ENCODE assay signal across 8 mouse cellular contexts in the genomic region with DNA sequence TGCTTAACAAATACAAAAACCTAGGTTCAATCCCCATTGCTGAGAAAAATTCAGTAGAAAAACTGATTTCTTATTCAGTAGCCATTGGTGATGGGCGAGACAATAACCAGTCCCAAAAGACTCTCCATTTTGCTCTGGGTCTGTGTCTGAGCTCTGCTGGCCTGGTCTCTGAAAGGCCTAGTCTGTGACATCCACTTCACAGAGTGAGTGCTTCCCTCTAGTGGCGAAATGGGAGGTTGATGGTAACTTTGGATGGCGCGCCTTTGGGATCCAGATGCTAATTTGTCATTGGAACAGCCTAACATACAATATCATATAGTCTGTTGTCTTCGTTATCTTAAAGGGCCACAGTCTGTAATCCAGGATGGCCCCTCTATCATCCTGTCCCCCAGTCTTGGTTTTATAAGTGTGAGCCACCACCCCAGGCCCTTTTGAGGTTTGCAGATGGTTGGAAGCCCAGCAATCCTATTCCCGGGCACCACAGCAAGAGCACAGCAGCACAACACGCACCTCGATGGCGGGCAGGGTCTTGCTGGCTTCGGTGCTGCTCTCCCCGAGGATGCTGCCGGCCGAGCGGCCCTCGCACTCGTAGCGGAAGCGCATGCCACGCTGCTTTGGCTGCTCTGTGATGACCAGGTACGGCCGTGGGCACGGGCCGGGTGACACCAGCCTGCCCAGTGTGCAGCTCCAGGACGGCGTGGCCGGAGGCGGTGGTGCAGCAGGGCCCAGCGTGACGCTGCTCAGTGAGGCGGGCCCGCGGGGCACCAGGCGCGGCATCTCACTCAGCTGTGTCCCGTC. TPM values are rescaled to one million over a fixed set of nuclear protein-coding genes. Genes with fewer than 3 reads are reported as not detected.
DNase-seq lines count a peak whose midpoint lies in the region; ATAC-seq lines count a peak whose summit lies in the region.

No protein-coding gene starts in this region.

- no peaks in the 10 kb centered on the region for H3K9me3 ChIP-seq in hindbrain, embryonic 16.5 days (ENCODE audit: control insufficient read depth, low read length)

- ATAC-seq in hindbrain, embryonic 16.5 days: peak; percentile 80

- no peak overlapping the region for H3K27ac ChIP-seq in hindbrain, embryonic 16.5 days (ENCODE audit: low read depth, low read length)

- peak overlapping the region; percentile 33 for H3K4me3 ChIP-seq in hindbrain, embryonic 16.5 days (ENCODE audit: low read length)

- peaks cover 6% of the 10 kb centered on the region; the same call in 1 of the 2 replicates for H3K4me1 ChIP-seq in hindbrain, embryonic 16.5 days (ENCODE audit: control insufficient read depth, insufficient read depth, low read depth, low read length)

- H3K27me3 ChIP-seq in hindbrain, embryonic 16.5 days (replicated peaks; ENCODE audit: control insufficient read depth, insufficient read depth, low read length): no peaks in the 10 kb centered on the region

- peak overlapping the region; percentile 66 for H3K9ac ChIP-seq in hindbrain, embryonic 16.5 days (ENCODE audit: low read depth, low read length)

- H3K36me3 ChIP-seq in hindbrain, embryonic 16.5 days (ENCODE audit: control insufficient read depth, insufficient read depth, low read length): no peaks in the 10 kb centered on the region

- peak overlapping the region; percentile 57 for H3K4me2 ChIP-seq in hindbrain, embryonic 16.5 days (ENCODE audit: low read length)

- WGBS in hindbrain, embryonic 16.5 days: 8% methylated on average over 35 of the region's 35 CpGs

- peak; percentile 67 for DNase-seq in WW6 (ENCODE audit: low read depth, low spot score)
- peak; percentile 86 to 89 for DNase-seq in cerebellum, postnatal 10 days
- DNase-seq in frontal cortex, adult 2 months (ENCODE audit: extremely low spot score in 1 of 2, low spot score in 1 of 2): peak; percentile 65 to 90
- DNase-seq in left cerebral cortex, adult 11 months (ENCODE audit: low spot score): peak; percentile 69
- DNase-seq in lung, postnatal 36 days: peak; percentile 92
- peak; percentile 74 for DNase-seq in right cerebral cortex, adult 18-20 months
- DNase-seq in urinary bladder, postnatal 4 days (ENCODE audit: low spot score in 2 of 2): peak; percentile 60 to 76

RNA-seq across cellular contexts. Expression of gene Relb, which starts 10.0 kb away (rescaled TPM):
- 6.1 and 6.5 TPM in 2 replicates for polyA plus RNA-seq in frontal cortex, adult 2 months (2012; rRNA removed)
- polyA plus RNA-seq in hindbrain, embryonic 16.5 days (2015; fragmentation: Nextera tagmentation; extraction: Ambion mirVana): 6.7 and 6.9 TPM in 2 replicates

RNA-seq across cellular contexts. Expression of gene Clasrp, which starts 14.9 kb away (rescaled TPM):
- polyA plus RNA-seq in frontal cortex, adult 2 months (2012; rRNA removed): 152 and 164 TPM in 2 replicates
- polyA plus RNA-seq in hindbrain, embryonic 16.5 days (2015; fragmentation: Nextera tagmentation; extraction: Ambion mirVana): 54.1 and 54.4 TPM in 2 replicates

RNA-seq across cellular contexts. Expression of gene Gemin7, which starts 41.8 kb away (rescaled TPM):
- 47.9 and 49.9 TPM in 2 replicates for polyA plus RNA-seq in frontal cortex, adult 2 months (2012; rRNA removed)
- 147 and 162 TPM in 2 replicates for polyA plus RNA-seq in hindbrain, embryonic 16.5 days (2015; fragmentation: Nextera tagmentation; extraction: Ambion mirVana)

RNA-seq across cellular contexts. Expression of gene Zfp296, which starts 42.1 kb away (rescaled TPM):
- 2.0 and 2.9 TPM in 2 replicates for polyA plus RNA-seq in frontal cortex, adult 2 months (2012; rRNA removed)
- polyA plus RNA-seq in hindbrain, embryonic 16.5 days (2015; fragmentation: Nextera tagmentation; extraction: Ambion mirVana): 0.20 and 0.46 TPM in 2 replicates

RNA-seq across cellular contexts. Expression of gene Clptm1, which starts 45.6 kb away (rescaled TPM):
- 125 and 128 TPM in 2 replicates for polyA plus RNA-seq in frontal cortex, adult 2 months (2012; rRNA removed)
- polyA plus RNA-seq in hindbrain, embryonic 16.5 days (2015; fragmentation: Nextera tagmentation; extraction: Ambion mirVana): 138 and 140 TPM in 2 replicates
